ENCODE assay signal across 9 mouse cellular contexts in genomic region chr5:100047871-100048270, GRCm38 (mm10). TPM values are rescaled to one million over a fixed set of nuclear protein-coding genes. Genes with fewer than 3 reads are reported as not detected.
DNase-seq lines count a peak whose midpoint lies in the region; TF ChIP-seq lines count a peak whose summit lies in the region.
"Had no signal": no experiment of that assay in that cellular context is flagged by ENCODE, and none has a peak within 500 bp of the region (broad histone marks: within the 10 kb centered on the region; RNA-seq: fewer than 3 reads in every experiment).

No protein-coding gene starts in this region.

- peaks cover 16% of the 10 kb centered on the region for H3K4me1 ChIP-seq in kidney, adult 2 months (ENCODE audit: control insufficient read depth, insufficient read depth, low read length)
- peaks cover 31% of the 10 kb centered on the region for H3K4me1 ChIP-seq in embryonic facial prominence, embryonic 10.5 days

- peak; percentile 55 for DNase-seq in adrenal gland, postnatal 10 days
- DNase-seq in adrenal gland, adult 18-20 months (ENCODE audit: low spot score in 2 of 2) = no peak
- DNase-seq in kidney, adult 2 months = peak; percentile 32
- no peak for DNase-seq in kidney, adult 18-20 months
- no peak for DNase-seq in embryonic facial prominence, embryonic 10.5 days (ENCODE audit: low spot score)
- peak; percentile 58 for DNase-seq in lung, postnatal 10 days
- DNase-seq in ovary, postnatal 36 days (ENCODE audit: low spot score) = no peak
- no peak for DNase-seq in spleen, adult 12 weeks (ENCODE audit: low spot score)

- no peaks in the 10 kb centered on the region for H3K9me3 ChIP-seq in embryonic facial prominence, embryonic 10.5 days
- H3K9me3 ChIP-seq: liver, embryonic 15.5 days had no signal

- no peak for TF ChIP-seq POLR2A in kidney, adult 2 months (IDR thresholded peaks at IDR 0.05; ENCODE audit: low read depth, low read length)

- no peak for TF ChIP-seq CTCF in kidney, adult 2 months (conservative IDR thresholded peaks at IDR 0.05; ENCODE audit: insufficient read depth, insufficient read length, low read depth, low read length)

- no peaks in the 10 kb centered on the region for H3K36me3 ChIP-seq in kidney, adult 2 months (ENCODE audit: control insufficient read depth, insufficient read depth, low read length)
- peaks cover 35% of the 10 kb centered on the region for H3K36me3 ChIP-seq in embryonic facial prominence, embryonic 10.5 days (replicated peaks)

- no peak overlapping the region for H3K4me3 ChIP-seq in kidney, adult 2 months (ENCODE audit: insufficient read depth, low read depth, low read length)
- H3K4me3 ChIP-seq in embryonic facial prominence, embryonic 10.5 days = no peak overlapping the region
- H3K4me3 ChIP-seq: liver, embryonic 15.5 days had no signal

- no peaks in the 10 kb centered on the region for H3K27me3 ChIP-seq in kidney, adult 2 months (replicated peaks; ENCODE audit: control insufficient read depth, insufficient read depth, low read length)
- H3K27me3 ChIP-seq in embryonic facial prominence, embryonic 10.5 days (replicated peaks; ENCODE audit: low read depth, poor library complexity, severe bottlenecking) = no peaks in the 10 kb centered on the region
- H3K27me3 ChIP-seq: liver, embryonic 15.5 days had no signal

- WGBS in kidney, adult 2 months = 53% methylated on average over 7 of the region's 7 CpGs
- WGBS in embryonic facial prominence, embryonic 10.5 days = 65% methylated on average over 7 of the region's 7 CpGs

- no peak overlapping the region for H3K27ac ChIP-seq in kidney, adult 2 months (ENCODE audit: insufficient read depth, low read depth, low read length)
- H3K27ac ChIP-seq in embryonic facial prominence, embryonic 10.5 days (replicated peaks) = peak overlapping the region; percentile 10; the same call in 1 of the 2 replicates
- H3K27ac ChIP-seq: liver, embryonic 15.5 days had no signal

RNA-seq across cellular contexts. Expression of gene Enoph1, which starts 8.1 kb away (rescaled TPM):
- total RNA-seq in adrenal gland, postnatal 10 days (2021) = 10 to 100 TPM; 23.2 to 29.4 TPM
- 10 to 100 TPM; 28.4 to 35.4 TPM for total RNA-seq in adrenal gland, adult 18-20 months (2021)
- polyA plus RNA-seq in kidney, adult 2 months (2012; rRNA removed) = 17.1 and 17.9 TPM in 2 replicates
- 60.3 and 60.9 TPM in 2 replicates for polyA plus RNA-seq in embryonic facial prominence, embryonic 10.5 days (2016; fragmentation: Nextera tagmentation; extraction: Ambion mirVana)

RNA-seq across cellular contexts. Expression of gene Hnrnpdl, which starts 8.4 kb away (rescaled TPM):
- 100 to 1,000 TPM in 1 of 2 experiments, 10 to 100 TPM in 1; 96.1 to 145 TPM for total RNA-seq in adrenal gland, postnatal 10 days (2021)
- 100 to 1,000 TPM in 1 of 2 experiments, 10 to 100 TPM in 1; 89.6 to 124 TPM for total RNA-seq in adrenal gland, adult 18-20 months (2021)
- polyA plus RNA-seq in kidney, adult 2 months (2012; rRNA removed) = 33.4 and 40.5 TPM in 2 replicates
- polyA plus RNA-seq in embryonic facial prominence, embryonic 10.5 days (2016; fragmentation: Nextera tagmentation; extraction: Ambion mirVana) = 214 and 235 TPM in 2 replicates

Comparison
In these comparisons a context has a peak if more than half of its experiments do, and no peak if none do; other contexts are left out.
1. DNase-seq: peak in adrenal gland, postnatal 10 days (single experiment), kidney, adult 2 months (single experiment) and lung, postnatal 10 days (single experiment); none in adrenal gland, adult 18-20 months (0 of 2), kidney, adult 18-20 months (single experiment), embryonic facial prominence, embryonic 10.5 days (single experiment), ovary, postnatal 36 days (single experiment) and spleen, adult 12 weeks (single experiment).